Mouse (Mus musculus): Measurements from ENCODE around the gene Fbxl21.

DNA sequence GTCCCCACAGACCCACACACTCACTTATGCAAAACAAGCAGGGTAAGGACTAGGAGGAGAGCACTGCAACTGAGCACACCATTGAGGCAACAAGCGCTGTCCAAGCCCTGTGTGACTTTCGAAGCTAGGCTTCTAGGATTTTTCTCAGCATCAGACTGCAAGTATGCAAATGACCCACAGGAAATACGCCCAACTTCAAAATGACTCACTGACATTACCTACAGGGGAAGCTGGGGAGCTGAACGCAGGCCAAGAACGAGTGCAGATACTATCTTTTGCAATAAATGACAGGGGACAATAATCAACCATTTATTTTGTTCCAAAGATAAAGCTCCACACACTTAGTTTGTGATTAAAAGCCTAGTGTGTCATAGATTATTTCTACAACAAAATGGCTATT, 34.3 kb upstream of the Fbxl21 start:
- TF ChIP-seq POLR2A (IDR thresholded peaks at IDR 0.05; ENCODE audit: borderline replicate concordance, insufficient read depth, low read length) (no peak), CTCF (IDR thresholded peaks at IDR 0.05; ENCODE audit: borderline replicate concordance, insufficient read depth, low read depth, low read length) (no peak)

Measured in cerebellum, adult 2 months (tissue).